Mouse (Mus musculus): Measurements from ENCODE around the gene Smpd1.

The Smpd1 gene

DNA sequence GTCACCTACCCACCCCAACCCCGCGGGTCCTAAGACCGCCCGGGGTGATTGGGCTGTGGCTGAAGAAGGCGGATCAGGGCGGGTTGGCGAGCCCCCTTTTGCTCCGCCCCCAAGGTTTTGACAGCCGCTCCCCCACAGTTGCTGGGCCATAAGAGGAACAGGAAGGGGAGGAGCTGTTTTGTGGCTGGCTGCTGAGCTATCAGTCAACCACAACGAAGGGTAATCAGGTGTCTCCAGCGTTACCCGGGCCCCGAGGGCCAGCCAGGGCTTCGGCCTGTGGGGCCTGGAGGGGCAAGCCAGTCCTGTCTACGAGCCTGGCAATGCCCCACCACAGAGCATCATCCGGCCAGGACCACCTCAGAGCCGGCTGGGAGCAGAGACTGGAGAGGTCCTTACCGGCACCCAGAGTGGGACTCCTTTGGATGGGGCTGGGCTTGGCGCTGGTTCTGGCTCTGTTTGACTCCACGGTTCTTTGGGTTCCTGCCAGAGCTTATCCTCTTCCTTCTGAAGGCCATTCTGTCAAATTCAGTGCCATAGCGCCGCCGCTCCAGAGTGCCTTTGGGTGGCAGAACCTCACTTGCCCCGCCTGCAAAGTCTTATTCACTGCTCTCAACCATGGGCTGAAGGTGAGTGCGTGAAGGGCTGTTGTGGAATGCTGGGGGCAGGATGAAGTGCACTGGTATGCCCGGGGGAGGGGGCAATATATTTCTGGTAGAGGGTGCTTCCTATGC, at the start of gene Smpd1:
Smpd1 (plus strand) TSS at position 149 of the 731 bp plus-strand sequence.
- in situ Hi-C loops (cut with MboI, MseI): no loop called here

DNA sequence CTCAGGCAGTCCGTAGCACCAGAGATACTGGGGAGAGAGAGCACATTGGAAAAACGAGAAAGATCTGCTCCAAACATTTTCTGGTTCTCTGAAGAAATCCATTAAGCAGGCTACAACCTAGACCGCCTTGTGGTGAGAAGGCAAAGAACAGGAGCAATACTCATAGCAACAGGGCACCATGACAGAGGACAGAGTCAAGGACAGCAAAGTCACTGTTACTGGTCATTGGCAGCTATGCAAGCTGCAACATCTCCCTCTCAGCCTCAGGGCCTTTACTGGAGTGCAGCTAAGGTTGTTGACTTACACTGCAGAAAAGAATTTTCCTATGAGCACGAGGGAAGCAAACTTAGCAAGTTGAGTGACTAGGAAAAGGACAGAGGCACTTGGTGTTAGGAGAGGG, 46.9 kb upstream of the Smpd1 start:
- in situ Hi-C loops (cut with MboI, MseI): loop anchor here (25.0 kb wide), 1 partner anchor 245 kb away; no protein-coding TSS in a partner anchor

DNA sequence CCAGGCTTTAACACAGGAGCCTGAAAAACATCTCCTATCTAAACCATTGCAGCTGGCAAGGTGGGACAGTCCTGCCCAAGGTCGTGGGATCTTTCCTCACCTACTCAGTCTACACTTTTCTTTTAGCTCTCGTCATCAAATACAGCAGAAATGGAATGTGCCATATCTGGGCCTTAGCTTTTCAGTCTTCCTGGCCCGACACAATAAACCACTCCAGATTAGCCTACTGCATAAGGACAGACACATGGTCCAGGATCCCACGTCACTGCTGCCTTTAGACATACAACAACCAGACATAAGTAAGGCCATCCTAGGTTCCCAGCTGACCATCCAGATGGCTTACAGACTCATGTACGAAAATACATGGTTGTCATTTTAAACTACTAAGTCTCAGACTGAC, 44.0 kb upstream of the Smpd1 start:
- in situ Hi-C loops (cut with MboI, MseI): loop anchor here (25.0 kb wide), 1 partner anchor 248 kb away; no protein-coding TSS in a partner anchor

DNA sequence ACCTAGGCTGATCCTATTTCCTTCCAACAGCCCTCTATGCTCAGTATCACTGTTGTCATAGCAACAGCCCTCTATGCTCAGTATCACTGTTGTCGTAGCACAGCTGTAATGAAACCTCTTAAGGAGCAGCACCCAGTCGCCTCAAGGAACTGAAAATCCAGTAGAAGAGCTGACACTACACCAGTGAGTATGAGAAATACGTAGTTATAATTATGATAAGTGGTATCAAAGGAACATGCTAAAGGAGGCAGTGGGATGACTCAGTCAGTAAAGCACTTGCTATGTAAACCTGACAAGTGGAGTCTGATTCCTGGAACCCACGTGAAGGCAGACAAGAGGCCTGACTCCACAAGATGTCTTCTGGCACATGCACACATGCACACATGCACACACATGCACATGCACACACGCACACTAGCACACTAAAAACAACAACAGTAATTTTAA, 40.3 kb upstream of the Smpd1 start:
- in situ Hi-C loops (cut with MboI, MseI): loop anchor here (25.0 kb wide), 1 partner anchor 252 kb away; no protein-coding TSS in a partner anchor

DNA sequence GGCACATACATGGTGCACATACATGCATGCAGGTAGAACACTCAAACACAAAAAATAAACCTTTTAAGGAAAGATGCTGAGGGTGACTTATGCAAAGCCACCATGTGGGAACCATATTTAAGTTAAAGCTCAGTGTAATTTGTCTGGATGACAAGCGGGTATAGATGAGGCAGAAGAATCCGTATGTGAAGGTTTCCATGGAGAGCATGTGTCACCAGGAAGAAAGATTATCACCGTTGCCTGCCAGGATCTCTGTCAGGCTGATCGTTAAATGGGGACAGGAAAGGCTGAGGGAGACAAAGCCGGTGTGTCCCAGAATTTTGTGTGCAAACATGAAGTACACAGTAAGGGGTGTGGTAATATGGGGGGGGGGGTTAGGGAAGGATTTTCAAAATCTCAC, 39.6 kb upstream of the Smpd1 start:
- in situ Hi-C loops (cut with MboI, MseI): loop anchor here (25.0 kb wide), 1 partner anchor 252 kb away; no protein-coding TSS in a partner anchor

DNA sequence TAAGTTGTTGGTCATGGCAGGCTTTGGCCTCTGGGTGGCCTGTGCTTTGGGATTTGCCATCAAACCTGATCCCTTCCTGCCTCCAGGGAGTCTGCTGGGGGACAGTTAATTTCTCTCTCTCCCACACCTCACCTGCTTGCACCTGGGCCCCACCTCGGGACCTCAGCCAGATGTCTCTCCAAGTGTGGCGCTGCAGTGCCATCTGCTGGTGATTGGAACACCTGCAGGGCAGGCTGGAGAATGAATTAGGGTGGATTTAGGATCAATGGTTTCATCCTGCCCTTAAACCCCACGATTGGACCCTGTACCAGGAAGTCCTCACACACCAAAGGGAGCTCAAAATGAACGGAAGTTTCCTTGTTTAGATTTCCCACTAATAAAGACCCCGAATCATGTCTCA, 39.0 kb upstream of the Smpd1 start:
- in situ Hi-C loops (cut with MboI, MseI): loop anchor here (25.0 kb wide), 1 partner anchor 253 kb away; no protein-coding TSS in a partner anchor

DNA sequence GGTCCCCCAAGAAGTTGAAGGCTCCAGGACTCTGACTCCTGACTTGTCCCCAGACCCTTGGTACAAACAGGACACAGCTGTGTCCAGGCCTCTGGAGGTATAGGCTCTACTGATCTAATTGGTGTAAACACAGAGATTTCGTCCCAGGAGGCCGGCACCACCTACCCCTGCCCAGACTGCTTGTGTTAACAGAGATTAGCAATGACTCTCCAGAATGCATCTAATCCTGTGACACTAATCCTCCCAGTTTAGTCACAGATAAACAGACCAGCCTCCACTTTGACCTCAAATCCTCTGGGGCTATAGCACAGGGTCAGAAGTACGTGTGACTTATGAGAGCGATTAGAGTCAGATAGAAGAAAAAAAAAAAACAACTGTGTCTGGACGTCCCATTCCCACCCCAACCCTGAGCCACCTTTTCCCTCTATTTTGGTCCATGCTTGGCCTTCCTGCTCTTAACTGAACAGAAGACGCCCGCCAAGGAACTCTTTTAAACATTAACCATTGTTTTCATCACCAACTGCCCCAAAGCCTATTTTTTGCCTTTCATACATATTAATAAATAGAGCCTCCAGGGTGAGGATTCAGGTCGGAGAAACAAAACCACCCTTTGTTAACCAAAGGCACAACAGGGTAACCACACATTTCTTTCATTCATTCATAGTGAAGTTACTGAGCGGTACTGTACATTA, 37.3 kb upstream of the Smpd1 start:
- in situ Hi-C loops (cut with MboI, MseI): loop anchor here (25.0 kb wide), 1 partner anchor 255 kb away; no protein-coding TSS in a partner anchor

DNA sequence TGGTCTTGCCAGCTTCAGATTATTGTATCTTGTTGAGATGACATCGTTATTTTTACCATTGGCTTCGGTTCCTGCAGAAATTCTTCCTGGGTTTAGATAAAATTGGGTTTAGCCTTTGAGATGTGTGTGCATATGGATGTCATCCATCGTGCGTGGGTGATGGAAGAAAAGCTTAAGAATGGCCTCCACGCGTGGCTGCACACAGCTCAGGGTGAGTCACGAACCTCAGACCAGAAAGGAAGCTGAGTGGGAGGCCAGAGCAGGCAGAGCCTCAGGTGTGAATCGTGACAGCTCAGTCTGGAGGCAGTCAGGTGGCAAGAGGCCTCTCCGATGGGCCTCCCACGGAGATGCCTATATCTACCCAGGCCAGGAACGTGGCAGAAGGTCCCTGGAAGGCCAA, 34.8 kb upstream of the Smpd1 start:
- in situ Hi-C loops (cut with MboI, MseI): loop anchor here (25.0 kb wide), 1 partner anchor 257 kb away; no protein-coding TSS in a partner anchor

DNA sequence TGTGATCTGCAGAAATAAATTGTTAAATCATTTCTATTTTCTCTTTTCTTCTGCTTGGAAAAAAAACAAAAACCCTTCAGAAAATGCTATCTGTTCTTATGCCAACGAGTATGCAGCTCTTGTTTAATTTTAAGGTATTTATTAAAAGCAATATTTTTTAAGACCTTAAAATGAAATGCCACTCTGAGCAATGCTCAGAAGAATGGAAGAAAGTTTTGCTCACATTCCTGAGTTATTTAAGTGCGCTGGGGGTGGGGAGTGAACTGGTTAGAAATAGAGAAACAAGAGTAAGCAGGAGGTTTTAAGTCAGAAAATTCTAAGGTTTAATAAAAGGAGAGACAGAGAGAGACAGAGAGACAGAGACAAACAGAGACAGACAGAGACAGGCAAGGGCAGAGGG, 34.4 kb upstream of the Smpd1 start:
- in situ Hi-C loops (cut with MboI, MseI): loop anchor here (25.0 kb wide), 1 partner anchor 257 kb away; no protein-coding TSS in a partner anchor

DNA sequence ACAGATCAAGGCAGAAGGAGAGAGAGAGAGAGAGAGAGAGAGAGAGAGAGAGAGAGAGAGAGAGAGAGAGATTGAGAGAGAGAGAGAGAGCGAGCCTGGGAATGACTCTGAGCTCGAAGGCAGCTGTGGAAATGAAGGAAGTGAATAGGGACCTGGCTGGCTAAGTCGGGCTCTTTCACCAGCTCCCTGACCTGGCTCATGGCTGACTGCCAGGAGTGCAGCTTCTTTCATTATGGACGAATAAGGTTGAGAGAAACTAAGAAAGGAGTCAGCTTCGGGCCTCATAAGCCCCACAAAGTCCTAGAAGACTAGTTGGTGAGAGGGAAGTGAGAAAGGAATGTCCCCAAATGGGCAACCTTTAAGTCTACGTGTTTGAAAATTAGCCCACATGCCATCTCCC, 34.0 kb upstream of the Smpd1 start:
- in situ Hi-C loops (cut with MboI, MseI): loop anchor here (25.0 kb wide), 1 partner anchor 258 kb away; no protein-coding TSS in a partner anchor

DNA sequence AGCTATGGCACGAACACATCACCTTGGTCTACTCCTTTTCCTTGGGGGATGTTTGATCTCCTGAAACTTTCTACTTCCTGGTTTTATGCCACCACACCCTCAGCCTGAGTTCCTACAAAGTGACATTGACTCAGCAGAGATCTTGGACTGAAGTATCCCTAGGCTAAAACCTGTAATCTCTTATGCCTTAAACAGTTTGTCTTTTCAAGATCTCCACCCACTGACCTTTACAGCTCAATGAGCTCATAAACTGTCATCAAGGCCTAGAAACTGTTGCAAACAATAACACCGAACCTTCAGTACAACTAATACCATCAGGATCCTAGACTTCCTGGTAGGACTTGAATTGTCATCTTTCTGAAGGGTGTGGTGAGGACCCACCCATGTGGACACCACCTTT, 29.9 kb upstream of the Smpd1 start:
- in situ Hi-C loops (cut with MboI, MseI): loop anchor here (25.0 kb wide), 1 partner anchor 262 kb away; no protein-coding TSS in a partner anchor

DNA sequence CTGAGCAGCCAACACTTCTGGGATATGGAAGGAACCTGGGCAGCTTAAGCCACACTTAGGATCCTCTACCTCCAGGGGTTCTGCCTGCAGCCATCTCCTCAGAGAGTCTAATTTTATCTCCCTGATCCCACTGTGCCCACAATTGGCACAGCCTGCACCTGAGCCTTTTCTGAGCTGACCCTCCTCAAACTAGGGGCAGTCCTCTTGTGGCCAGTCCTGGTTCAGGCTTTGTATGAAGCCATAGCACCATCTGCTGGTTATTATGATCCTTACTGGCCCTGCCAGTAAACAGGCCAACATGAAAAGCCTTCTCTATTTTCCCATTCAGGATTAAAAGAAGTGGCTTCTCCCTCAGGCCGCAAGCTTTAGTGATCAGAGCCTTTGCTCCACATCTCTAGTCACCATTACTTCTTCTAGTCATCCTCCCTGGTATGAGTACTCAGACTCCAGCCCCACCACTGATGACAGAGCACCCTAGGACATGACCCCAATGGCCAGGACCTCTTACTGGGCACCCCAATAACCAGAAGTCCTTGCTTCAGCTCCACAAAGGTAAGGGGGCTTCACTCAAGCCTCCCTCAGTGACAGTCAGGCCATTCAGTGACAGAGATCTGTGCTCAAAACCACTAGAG, 26.7 kb upstream of the Smpd1 start:
- in situ Hi-C loops (cut with MboI, MseI): loop anchor here (5.0 kb wide), 1 partner anchor 115 kb away; no protein-coding TSS in a partner anchor

DNA sequence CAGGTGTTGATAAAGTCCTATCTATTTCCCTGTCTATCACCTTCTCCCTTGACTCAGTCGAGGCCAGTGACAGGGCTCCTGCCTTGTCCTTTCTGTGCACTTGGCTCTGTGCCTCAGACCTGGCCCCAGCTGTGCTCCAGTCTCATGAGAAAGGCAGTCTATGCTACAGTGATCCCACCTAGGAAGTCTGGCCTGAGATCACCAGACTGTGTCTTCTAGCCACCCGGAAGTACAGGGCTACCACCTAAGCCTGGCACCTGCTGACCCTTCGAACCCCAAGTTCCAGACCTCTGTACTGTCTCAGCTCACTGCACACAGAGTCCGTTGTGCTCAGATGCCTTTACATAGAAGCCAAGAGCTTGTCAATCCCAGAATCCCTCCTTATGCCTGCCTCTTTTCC, 26.1 kb upstream of the Smpd1 start:
- in situ Hi-C loops (cut with MboI, MseI): loop anchor here (5.0 kb wide), 1 partner anchor 116 kb away; no protein-coding TSS in a partner anchor

DNA sequence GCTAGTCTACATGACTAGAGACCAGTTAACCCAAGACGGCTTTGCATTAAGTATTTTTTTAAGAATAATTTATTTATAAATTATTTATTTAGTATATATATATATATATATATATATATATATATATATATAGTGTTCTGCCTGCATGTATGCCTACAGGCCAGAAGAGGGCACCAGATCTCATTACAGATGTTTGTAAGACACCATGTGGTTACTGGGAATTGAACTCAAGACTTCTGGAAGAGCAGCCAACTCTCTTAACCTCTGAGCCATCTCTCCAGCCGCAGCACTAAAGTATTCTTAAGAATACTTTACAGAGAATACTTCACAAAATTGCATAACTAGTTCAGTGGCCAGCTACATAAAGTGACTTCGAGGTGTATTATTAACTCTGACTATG, 20.0 kb upstream of the Smpd1 start:
- in situ Hi-C loops (cut with MboI, MseI): loop anchor here (5.0 kb wide), 1 partner anchor 68 kb away; the partner anchor contains the start of gene Hpx

DNA sequence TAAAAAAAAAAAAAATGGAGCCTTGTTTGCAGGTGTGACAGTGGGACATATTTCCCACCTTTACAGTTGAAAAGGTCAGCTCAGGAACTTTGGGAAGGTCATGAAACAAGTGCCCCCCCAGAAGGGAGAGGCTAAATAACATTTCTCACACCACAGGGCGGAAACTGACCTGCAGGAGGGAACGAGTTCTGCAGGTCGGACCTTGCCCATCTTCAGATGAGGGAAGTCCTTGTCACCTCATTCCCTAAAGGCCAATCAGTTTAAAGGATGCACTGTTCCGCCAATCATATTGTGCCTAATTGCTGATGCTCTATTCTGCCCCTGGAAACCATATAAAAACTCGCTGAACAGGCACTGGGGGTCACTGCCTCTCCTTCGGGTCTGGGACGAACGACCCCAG, 8.2 kb upstream of the Smpd1 start:
- in situ Hi-C loops (cut with MboI, MseI): no loop called here

DNA sequence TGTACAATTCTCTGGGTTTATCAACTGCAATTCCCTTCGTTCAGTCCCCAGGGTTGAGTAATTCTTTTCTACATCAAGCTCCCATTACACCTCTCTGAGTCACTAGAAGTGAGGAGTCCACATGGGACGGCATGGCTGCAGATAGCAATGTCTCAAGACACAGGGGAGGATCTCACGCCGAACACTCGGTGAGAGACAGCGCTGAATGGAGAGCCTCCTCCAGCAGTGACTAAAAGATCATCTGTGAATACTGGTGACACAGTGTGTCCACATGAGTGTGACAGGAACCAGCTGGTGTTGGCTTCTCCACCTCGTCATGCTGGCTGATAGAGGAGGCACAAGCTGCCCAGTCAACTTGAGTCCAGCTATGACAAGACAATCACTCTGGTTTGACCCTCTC, 6.2 kb upstream of the Smpd1 start:
- in situ Hi-C loops (cut with MboI, MseI): no loop called here

DNA sequence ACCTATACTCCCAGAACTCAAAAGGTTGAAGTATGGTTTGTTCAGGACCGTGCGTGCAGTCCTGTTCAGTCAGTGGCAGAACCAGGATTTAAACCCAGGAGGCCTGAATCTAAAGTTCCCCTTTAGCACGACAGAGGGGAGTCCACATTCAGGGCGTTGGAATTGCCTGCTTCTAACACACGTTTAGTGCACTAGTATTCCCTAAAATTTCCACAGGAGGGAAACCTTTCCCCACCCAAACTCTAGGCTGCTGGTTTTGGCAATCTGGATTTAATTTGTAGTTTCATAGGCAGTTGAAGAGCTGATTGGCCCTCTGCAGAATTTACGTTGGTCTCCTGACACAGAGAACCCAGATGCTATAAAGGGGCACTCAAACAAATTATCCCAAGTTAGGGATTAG, 5.1 kb upstream of the Smpd1 start:
- in situ Hi-C loops (cut with MboI, MseI): no loop called here

DNA sequence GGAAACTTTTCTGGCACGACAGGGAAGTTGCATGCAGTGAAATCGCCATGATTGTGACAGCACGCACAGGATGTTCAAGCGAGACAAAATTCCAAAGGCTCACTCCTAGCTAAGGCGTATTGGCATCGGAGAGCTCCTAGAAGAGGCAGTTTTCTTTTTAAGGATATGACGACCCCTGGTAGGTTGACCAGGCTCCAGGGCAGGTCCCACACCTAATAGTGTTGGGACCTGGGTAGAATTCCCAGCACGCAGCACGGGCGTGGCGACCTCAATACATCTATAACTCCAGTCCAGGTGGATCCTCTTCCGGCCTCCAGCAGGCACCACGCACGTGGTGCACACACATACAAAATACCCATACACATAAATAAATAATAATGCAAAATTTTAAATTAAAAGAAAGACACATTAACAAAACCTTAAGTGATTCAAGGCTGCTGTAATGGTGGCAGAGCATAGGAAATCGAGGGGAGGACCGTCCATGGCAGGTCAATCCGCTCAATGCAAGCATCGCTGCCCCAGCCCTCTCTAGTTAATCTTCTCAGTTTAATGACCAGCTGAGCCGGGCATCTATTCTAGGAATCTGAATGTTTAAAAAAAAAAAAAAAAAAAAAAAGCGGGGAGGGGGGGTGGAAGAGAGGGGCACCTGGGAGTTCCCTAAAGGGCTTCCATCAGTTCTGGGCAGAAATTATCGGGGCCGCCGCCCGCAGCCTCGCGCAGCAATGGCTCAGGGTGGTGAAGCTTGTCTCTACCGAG, 526 bp upstream of the Smpd1 start:
- in situ Hi-C loops (cut with MboI, MseI): no loop called here

DNA sequence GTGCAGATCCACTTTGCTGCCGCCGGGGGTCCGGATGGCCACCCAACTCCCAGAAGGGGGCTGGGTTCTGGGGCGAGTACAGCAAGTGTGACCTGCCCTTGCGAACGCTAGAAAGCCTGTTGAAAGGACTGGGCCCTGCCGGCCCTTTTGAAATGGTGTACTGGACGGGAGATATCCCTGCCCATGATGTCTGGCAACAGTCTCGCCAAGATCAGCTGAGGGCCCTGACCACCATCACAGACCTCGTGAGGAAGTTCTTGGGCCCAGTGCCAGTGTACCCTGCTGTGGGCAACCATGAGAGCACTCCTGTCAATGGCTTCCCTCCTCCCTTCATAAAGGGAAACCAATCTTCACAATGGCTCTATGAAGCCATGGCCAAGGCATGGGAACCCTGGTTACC, 1.4 kb downstream of the Smpd1 start:
- in situ Hi-C loops (cut with MboI, MseI): no loop called here

DNA sequence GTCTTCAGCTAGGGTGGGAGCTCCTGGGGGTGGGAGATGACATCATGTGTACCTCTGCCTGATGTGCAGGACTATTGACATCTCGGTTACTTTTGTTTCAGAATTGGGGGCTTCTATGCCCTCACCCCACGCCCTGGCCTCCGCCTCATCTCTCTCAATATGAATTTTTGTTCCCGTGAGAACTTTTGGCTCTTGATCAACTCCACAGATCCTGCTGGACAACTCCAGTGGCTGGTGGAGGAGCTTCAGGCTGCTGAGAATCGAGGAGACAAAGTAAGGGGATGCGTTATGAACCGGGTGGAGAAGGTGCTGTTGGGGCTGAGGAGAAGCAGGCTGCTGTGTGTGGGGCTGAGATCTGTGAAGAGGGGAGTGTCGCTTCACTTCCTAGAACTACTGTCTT, 2.2 kb downstream of the Smpd1 start:
- in situ Hi-C loops (cut with MboI, MseI): no loop called here

DNA sequence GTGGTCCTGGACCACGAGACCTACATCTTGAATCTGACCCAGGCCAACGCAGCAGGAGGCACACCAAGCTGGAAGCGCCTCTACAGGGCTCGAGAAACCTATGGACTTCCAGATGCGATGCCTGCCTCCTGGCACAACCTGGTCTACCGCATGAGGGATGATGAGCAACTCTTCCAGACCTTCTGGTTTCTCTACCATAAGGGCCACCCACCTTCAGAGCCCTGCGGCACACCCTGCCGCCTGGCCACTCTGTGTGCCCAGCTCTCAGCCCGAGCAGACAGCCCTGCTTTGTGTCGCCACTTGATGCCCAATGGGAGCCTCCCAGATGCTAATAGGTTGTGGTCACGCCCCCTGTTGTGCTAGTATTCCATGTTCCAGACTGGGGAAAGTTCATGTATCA, 3.5 kb downstream of the Smpd1 start:
- in situ Hi-C loops (cut with MboI, MseI): no loop called here
